Mouse (Mus musculus) CD4-positive helper T cell, adult 2 months (primary cell): Measurements from ENCODE around the gene Gm2016.
"Not testable (repeated sequence)": the region's sequence is repeated elsewhere in the genome, so short reads cannot be mapped to it uniquely, and the experiment has no call there.

Experiments
- DNase-seq: peaks from one replicate; pipeline ENCODE4 v3.0.0-alpha.2; 2012; ENCODE audit warnings: low read depth, missing footprints, low spot score

Gm2016 gene

GRCm38 (mm10) chr12:87873772-87874171, at the start of gene Gm2016:
TSS of gene Gm2016 (plus strand) at chr12:87874072.
- DNase-seq = not testable (repeated sequence)

- not testable (repeated sequence) for DNase-seq
Observed at GRCm38 (mm10) chr12:87842239-87842638, 31.6 kb upstream of the Gm2016 start, which contains the start of gene Gm2001. TSS of gene Gm2001 (minus strand) at chr12:87842339.

GRCm38 (mm10) chr12:87850657-87851056, 23.2 kb upstream of the Gm2016 start:
- not testable (repeated sequence) for DNase-seq

- DNase-seq = not testable (repeated sequence)
Observed at GRCm38 (mm10) chr12:87856067-87856466, 17.8 kb upstream of the Gm2016 start.

GRCm38 (mm10) chr12:87861740-87862692, 11.9 kb upstream of the Gm2016 start:
- DNase-seq = peak; percentile 5

- not testable (repeated sequence) for DNase-seq
Observed at GRCm38 (mm10) chr12:87863638-87864037, 10.2 kb upstream of the Gm2016 start.

- not testable (repeated sequence) for DNase-seq
Observed at GRCm38 (mm10) chr12:87864048-87864447, 9.8 kb upstream of the Gm2016 start.

- DNase-seq = not testable (repeated sequence)
Observed at GRCm38 (mm10) chr12:87895070-87895469, 21.2 kb downstream of the Gm2016 start, which contains the start of gene Gm2022. TSS of gene Gm2022 (plus strand) at chr12:87895370.

GRCm38 (mm10) chr12:87919721-87920120, 45.8 kb downstream of the Gm2016 start, which contains the start of gene Gm2035:
TSS of gene Gm2035 (minus strand) at chr12:87919857.
- not testable (repeated sequence) for DNase-seq
